Mouse (Mus musculus) heart, postnatal 0 days (tissue): ENCODE data around the gene Phf19. TPM values are rescaled to one million over a fixed set of nuclear protein-coding genes. Genes with fewer than 3 reads are reported as not detected.

ENCODE experiments used
- ATAC-seq: fragments of 200-750 bp; cut with Nextera tagmentation; 2 replicates; pipeline ENCODE4 v1.8.0; 2017; ENCODE audit warnings: low read depth, moderate number of reproducible peaks, moderate library complexity; ENCODE audit not compliant: insufficient read depth
- DNase-seq: peaks from one replicate; pipeline ENCODE4 v3.0.0-alpha.2; 2016; ENCODE audit warnings: low spot score
- H3K27ac ChIP-seq: fragments of 300-500 bp; sonication (generic); 2 replicates; pipeline ENCODE4 v1.5.1; 2014; ENCODE audit warnings: low read depth, mild to moderate bottlenecking
- H3K27me3 ChIP-seq: fragments of 300-500 bp; sonication (generic); 2 replicates; pipeline ENCODE4 v1.6.1; 2014; ENCODE audit warnings: low read length, mixed read lengths; ENCODE audit not compliant: control insufficient read depth, insufficient read depth
- H3K36me3 ChIP-seq: fragments of 300-500 bp; sonication (generic); replicated peaks from 2 replicates; pipeline ENCODE4 v1.6.1; 2014; ENCODE audit warnings: low read length, mixed read lengths; ENCODE audit not compliant: control insufficient read depth, insufficient read depth
- H3K4me1 ChIP-seq: fragments of 300-500 bp; sonication (generic); 2 replicates; pipeline ENCODE4 v1.6.1; 2014; ENCODE audit warnings: antibody characterized with exemption; ENCODE audit not compliant: control insufficient read depth, insufficient read depth
- H3K4me2 ChIP-seq: fragments of 300-500 bp; sonication (generic); 2 replicates; pipeline ENCODE4 v1.6.1; 2014; ENCODE audit warnings: low read depth, mild to moderate bottlenecking, low read length, moderate library complexity
- H3K4me3 ChIP-seq: fragments of 300-500 bp; sonication (generic); 2 replicates; pipeline ENCODE4 v1.5.1; 2014; ENCODE audit warnings: low read depth, low read length
- H3K9ac ChIP-seq: fragments of 300-500 bp; sonication (generic); replicated peaks from 2 replicates; pipeline ENCODE4 v1.6.1; 2014; ENCODE audit warnings: low read depth, low read length, mixed read lengths
- H3K9me3 ChIP-seq: fragments of 300-500 bp; sonication (generic); replicated peaks from 2 replicates; pipeline ENCODE4 v1.6.1; 2016; ENCODE audit warnings: low read length; ENCODE audit not compliant: control insufficient read depth
- CTCF ChIP-seq: IDR thresholded peaks from 2 replicates; pipeline ENCODE4 v1.5.1; 2016; ENCODE audit warnings: antibody characterized with exemption, control low read depth, low read depth
- EP300 ChIP-seq: IDR thresholded peaks from 2 replicates; pipeline ENCODE4 v1.6.1; 2016; ENCODE audit warnings: antibody characterized with exemption, low read depth
- WGBS: fragments of 180-500 bp; shearing (Covaris S2); extraction: QIAGEN DNeasy Blood & Tissue Kit; methylation state at CpG from one replicate; pipeline ENCODE4 v1.1.7; 2014; 5-methylcytosine and 5-hydroxymethylcytosine counted together
- polyA plus RNA-seq: library from polyadenylated mRNA; unstranded; fragments of >200 nt; fragmentation: Nextera tagmentation; extraction: Ambion mirVana; gene quantifications from 2 replicates; pipeline ENCODE4 v1.2.1, GENCODE M21; 2015
- total RNA-seq: library from RNA; depleted of rRNA; stranded (reverse); fragments of >200 nt; gene quantifications from 2 replicates; pipeline ENCODE4 v1.2.3, GENCODE M21; 2014; ENCODE audit warnings: low replicate concordance

Gene Phf19
- total and polyA plus RNA-seq, 2 experiments from 2014 or later = 1.0 to 2.4 TPM

- Histone ChIP-seq H3K27me3 (no peaks in the 10 kb centered on the region), H3K4me2 (peak within 1 kb of the TSS; percentile 54), H3K9me3 (no peaks in the 10 kb centered on the region), H3K27ac (no peak within 1 kb of the TSS), H3K4me1 (peaks cover 8% of the 10 kb centered on the region), H3K4me3 (peak within 1 kb of the TSS; percentile 33), H3K9ac (0 out of 2 replicates have a peak within 1 kb of the TSS, but pooled peaks have one; percentile 1), H3K36me3 (no peaks in the 10 kb centered on the region)
- DNase-seq (no peak), ATAC-seq (no peak)
- 11% methylated on average over 8 of the region's 8 CpGs for WGBS
- TF ChIP-seq EP300 (no peak), CTCF (no peak)
These were observed 38.9 kb downstream of the Phf19 start, which contains the start of gene Psmd5 for GRCm38 (mm10) chr2:34874816-34875345. Psmd5 (minus strand) TSS chr2:34874968.

- TF ChIP-seq EP300 = no peak
- TF ChIP-seq CTCF = no peak
- no peak within 1 kb of the TSS for H3K27ac ChIP-seq
- peaks cover 14% of the 10 kb centered on the region for H3K4me1 ChIP-seq
- H3K27me3 ChIP-seq = no peaks in the 10 kb centered on the region
- no peaks in the 10 kb centered on the region for H3K9me3 ChIP-seq
- 9% methylated on average over 14 of the region's 14 CpGs for WGBS
- H3K36me3 ChIP-seq = no peaks in the 10 kb centered on the region
- DNase-seq (no peak), ATAC-seq (no peak)
- peak within 1 kb of the TSS; percentile 33 for H3K4me3 ChIP-seq
- 0 out of 2 replicates have a peak within 1 kb of the TSS, but pooled peaks have one; percentile 1 for H3K9ac ChIP-seq
- peak within 1 kb of the TSS; percentile 54 for H3K4me2 ChIP-seq
These were observed 39.6 kb downstream of the Phf19 start, which contains the start of gene Cutal for GRCm38 (mm10) chr2:34874271-34874670. Cutal (plus strand) TSS chr2:34874396.

GRCm38 (mm10) chr2:34870520-34871474 lies 43.0 kb downstream of the Phf19 start:
- peak overlapping the region; percentile 95 for H3K27ac ChIP-seq
- H3K4me1 ChIP-seq = peaks cover 15% of the 10 kb centered on the region
- no peaks in the 10 kb centered on the region for H3K27me3 ChIP-seq
- no peaks in the 10 kb centered on the region for H3K9me3 ChIP-seq
- H3K9ac ChIP-seq = peak overlapping the region; percentile 96
- under 1% methylated on average over 67 of the region's 67 CpGs for WGBS
- peak; percentile 99 for DNase-seq
- H3K4me2 ChIP-seq = peak overlapping the region; percentile 87
- peak; percentile 98 for ATAC-seq
- no peak for TF ChIP-seq CTCF
- TF ChIP-seq EP300 = peak; percentile 100
- H3K36me3 ChIP-seq = peaks cover 11% of the 10 kb centered on the region; the same call in 1 of the 2 replicates
- peak overlapping the region; percentile 98 for H3K4me3 ChIP-seq

GRCm38 (mm10) chr2:34869680-34870079 lies 44.1 kb downstream of the Phf19 start:
- DNase-seq (no peak), ATAC-seq (no peak)
- Histone ChIP-seq H3K9ac (peak overlapping the region; percentile 96; the same call in 1 of the 2 replicates), H3K4me2 (peak overlapping the region; percentile 87), H3K9me3 (no peaks in the 10 kb centered on the region), H3K4me3 (peak overlapping the region; percentile 98), H3K36me3 (peaks cover 23% of the 10 kb centered on the region), H3K27me3 (no peaks in the 10 kb centered on the region), H3K27ac (no peak overlapping the region), H3K4me1 (peaks cover 15% of the 10 kb centered on the region)
- no peak for TF ChIP-seq CTCF
- TF ChIP-seq EP300 = no peak
- 35% methylated on average over 5 of the region's 5 CpGs for WGBS

- no peak for ATAC-seq
- no peak overlapping the region for H3K27ac ChIP-seq
- H3K4me1 ChIP-seq = no peaks in the 10 kb centered on the region
- no peaks in the 10 kb centered on the region for H3K27me3 ChIP-seq
- H3K9ac ChIP-seq = no peak overlapping the region
- no peak for DNase-seq
- H3K4me2 ChIP-seq = no peak overlapping the region
- no peak overlapping the region for H3K4me3 ChIP-seq
- TF ChIP-seq CTCF (no peak), EP300 (no peak)
- peaks cover 81% of the 10 kb centered on the region for H3K36me3 ChIP-seq
- 82% methylated on average over 8 of the region's 8 CpGs for WGBS
- no peaks in the 10 kb centered on the region for H3K9me3 ChIP-seq
These were observed 56.1 kb downstream of the Phf19 start for GRCm38 (mm10) chr2:34857728-34858127.
